Mouse (Mus musculus) embryonic fibroblast, embryonic 13.5 days (primary cell): ENCODE measurements around the gene Cdk14. TPM values are rescaled to one million over a fixed set of nuclear protein-coding genes. Genes with fewer than 3 reads are reported as not detected.

Experiments
- H3K27ac ChIP-seq: 2 replicates; pipeline ENCODE4 v1.5.1; 2012; ENCODE audit warnings: low read length, control low read depth, inconsistent platforms; ENCODE audit not compliant: insufficient read depth
- H3K4me1 ChIP-seq: 2 replicates; pipeline ENCODE4 v1.6.1; 2011; ENCODE audit warnings: low read length; ENCODE audit not compliant: control insufficient read depth, insufficient read depth
- H3K4me3 ChIP-seq: 2 replicates; pipeline ENCODE4 v1.5.1; 2011; ENCODE audit warnings: mild to moderate bottlenecking, control low read depth, low read length; ENCODE audit not compliant: insufficient read depth
- CTCF ChIP-seq: IDR thresholded peaks from 2 replicates; pipeline ENCODE4 v1.5.1; 2011; ENCODE audit warnings: mild to moderate bottlenecking, control low read depth, low read length, moderate library complexity, borderline replicate concordance; ENCODE audit not compliant: insufficient read depth
- POLR2A ChIP-seq: IDR thresholded peaks from 2 replicates; pipeline ENCODE4 v1.6.1; 2011; ENCODE audit warnings: low read depth, mild to moderate bottlenecking, control low read depth, low read length, moderate library complexity
- polyA plus RNA-seq: library from polyadenylated mRNA; stranded (reverse); fragments of >200 nt; gene quantifications from 2 replicates; pipeline ENCODE4 v1.2.4, GENCODE M21; 2011; ENCODE audit warnings: low read depth; ENCODE audit not compliant: missing spikeins, insufficient read length

The Cdk14 gene
- polyA plus RNA-seq, 1 experiment = 50.0 TPM

GRCm38 (mm10) chr5:5055494-5055893, 364.6 kb downstream of the Cdk14 start:
- no peak for TF ChIP-seq POLR2A
- no peak for TF ChIP-seq CTCF
- H3K4me3 ChIP-seq = no peak overlapping the region
- H3K4me1 ChIP-seq = peaks cover 8% of the 10 kb centered on the region
- H3K27ac ChIP-seq = no peak overlapping the region

GRCm38 (mm10) chr5:5054270-5054669, 365.8 kb downstream of the Cdk14 start:
- TF ChIP-seq CTCF (no peak), POLR2A (no peak)
- H3K4me3 ChIP-seq = no peak overlapping the region
- H3K27ac ChIP-seq = no peak overlapping the region
- peaks cover 8% of the 10 kb centered on the region for H3K4me1 ChIP-seq

GRCm38 (mm10) chr5:5044326-5044725, 375.8 kb downstream of the Cdk14 start:
- Histone ChIP-seq H3K27ac (no peak overlapping the region), H3K4me3 (no peak overlapping the region), H3K4me1 (no peaks in the 10 kb centered on the region)
- no peak for TF ChIP-seq CTCF
- no peak for TF ChIP-seq POLR2A

DNA sequence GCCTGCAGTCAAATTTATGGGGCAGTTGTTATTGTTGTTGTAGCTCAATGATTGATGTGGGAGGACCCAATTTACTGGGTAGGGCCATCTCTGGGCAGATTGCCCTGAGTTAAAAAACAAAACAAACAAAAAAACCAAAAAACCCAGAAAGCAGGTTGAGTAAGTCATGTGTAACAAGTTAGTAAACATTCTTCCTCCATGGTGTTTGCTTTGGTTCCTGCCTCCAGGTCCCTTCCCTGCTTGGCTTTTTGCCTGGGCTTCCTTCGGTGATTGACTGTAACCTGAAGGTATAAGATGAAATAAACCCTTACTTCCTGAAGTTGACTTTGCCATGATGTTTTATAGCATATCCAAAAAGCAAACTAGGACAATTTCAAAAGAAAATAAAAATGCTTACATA, 377.4 kb downstream of the Cdk14 start:
- TF ChIP-seq CTCF = no peak
- no peak for TF ChIP-seq POLR2A

GRCm38 (mm10) chr5:5041480-5041879, 378.6 kb downstream of the Cdk14 start:
- TF ChIP-seq CTCF (no peak), POLR2A (no peak)
- Histone ChIP-seq H3K4me1 (no peaks in the 10 kb centered on the region), H3K27ac (no peak overlapping the region), H3K4me3 (no peak overlapping the region)

More for the DNA sequence above, 377.4 kb downstream of the Cdk14 start:
- Histone ChIP-seq H3K4me1 (no peaks in the 10 kb centered on the region), H3K27ac (no peak overlapping the region), H3K4me3 (no peak overlapping the region)

GRCm38 (mm10) chr5:5039700-5040284, 380.3 kb downstream of the Cdk14 start:
- Histone ChIP-seq H3K4me1 (no peaks in the 10 kb centered on the region), H3K27ac (no peak overlapping the region), H3K4me3 (no peak overlapping the region)
- TF ChIP-seq CTCF = no peak
- TF ChIP-seq POLR2A = no peak

GRCm38 (mm10) chr5:5033445-5033844, 386.7 kb downstream of the Cdk14 start:
- no peak for TF ChIP-seq CTCF
- no peak for TF ChIP-seq POLR2A
- H3K27ac ChIP-seq = no peak overlapping the region
- no peak overlapping the region for H3K4me3 ChIP-seq
- no peaks in the 10 kb centered on the region for H3K4me1 ChIP-seq

- Histone ChIP-seq H3K4me1 (no peaks in the 10 kb centered on the region), H3K27ac (no peak overlapping the region), H3K4me3 (no peak overlapping the region)
- no peak for TF ChIP-seq CTCF
- TF ChIP-seq POLR2A = no peak
Measured at GRCm38 (mm10) chr5:5032847-5033246, 387.3 kb downstream of the Cdk14 start.

DNA sequence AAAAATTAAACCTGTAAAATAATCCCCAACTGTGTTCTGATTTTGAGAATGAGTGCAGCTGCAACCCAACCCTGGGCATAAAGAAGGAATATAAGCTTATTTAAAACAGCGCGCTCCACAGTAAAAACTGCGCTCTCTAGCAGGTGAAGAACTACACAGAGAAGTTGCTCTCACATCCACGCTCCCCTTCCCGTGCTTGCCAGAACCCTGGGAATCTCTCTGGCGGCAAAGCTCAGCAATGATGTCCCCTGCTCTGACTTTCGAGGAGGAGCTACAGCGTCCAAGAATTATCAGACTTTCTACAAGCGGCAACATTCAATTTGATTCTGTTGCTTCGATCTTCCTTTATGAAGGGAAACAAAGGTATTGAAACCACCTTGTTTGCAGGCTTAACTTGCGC, 387.7 kb downstream of the Cdk14 start:
- no peak overlapping the region for H3K27ac ChIP-seq
- no peak overlapping the region for H3K4me3 ChIP-seq
- no peaks in the 10 kb centered on the region for H3K4me1 ChIP-seq
- no peak for TF ChIP-seq POLR2A
- no peak for TF ChIP-seq CTCF

DNA sequence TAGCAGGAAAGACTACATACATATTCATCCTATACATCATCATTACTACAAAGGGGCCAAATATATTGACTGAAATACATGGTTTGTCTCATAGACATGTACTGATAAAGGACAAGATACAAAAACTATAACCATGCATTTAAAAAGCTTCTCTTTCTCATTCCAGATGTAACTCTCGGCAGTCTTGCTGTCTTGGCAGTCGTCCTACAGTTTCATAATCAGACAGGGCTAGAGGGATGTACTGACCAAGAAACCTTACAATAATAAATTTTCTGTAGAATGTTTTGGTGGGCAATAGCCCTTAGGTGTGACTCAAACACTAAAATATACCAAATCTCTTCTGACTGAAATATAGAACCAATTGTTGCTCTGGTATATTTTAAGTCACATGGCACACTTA, 389.7 kb downstream of the Cdk14 start:
- TF ChIP-seq POLR2A = no peak
- no peak for TF ChIP-seq CTCF
- Histone ChIP-seq H3K27ac (no peak overlapping the region), H3K4me1 (no peaks in the 10 kb centered on the region), H3K4me3 (no peak overlapping the region)

GRCm38 (mm10) chr5:5018959-5019358, 401.2 kb downstream of the Cdk14 start:
- Histone ChIP-seq H3K4me3 (no peak overlapping the region), H3K27ac (no peak overlapping the region), H3K4me1 (no peaks in the 10 kb centered on the region)
- TF ChIP-seq CTCF (no peak), POLR2A (no peak)
